Mouse (Mus musculus) midbrain, postnatal 0 days (tissue): ENCODE data around the gene Adk. TPM values are rescaled to one million over a fixed set of nuclear protein-coding genes. Genes with fewer than 3 reads are reported as not detected.
A peak's percentile ranks its signal among the peaks of the same experiment; 100 is the strongest.

ENCODE experiments used
- ATAC-seq: fragments of 200-750 bp; cut with Nextera tagmentation; 2 replicates; pipeline ENCODE4 v1.8.0; 2017; ENCODE audit warnings: moderate number of reproducible peaks, mild to moderate bottlenecking, moderate TSS enrichment, moderate library complexity; ENCODE audit not compliant: low FRiP score
- DNase-seq: peaks from one replicate; pipeline ENCODE4 v3.0.0-alpha.2; 2015; ENCODE audit warnings: low spot score
- H3K27ac ChIP-seq: fragments of 300-500 bp; sonication (generic); 2 replicates; pipeline ENCODE4 v1.5.1; 2014; ENCODE audit warnings: low read depth, mild to moderate bottlenecking, low read length, mixed read lengths
- H3K27me3 ChIP-seq: fragments of 300-500 bp; sonication (generic); 2 replicates; pipeline ENCODE4 v1.6.1; 2014; ENCODE audit warnings: low read length, control low read depth, mixed read lengths; ENCODE audit not compliant: insufficient read depth
- H3K36me3 ChIP-seq: fragments of 300-500 bp; sonication (generic); 2 replicates; pipeline ENCODE4 v1.6.1; 2014; ENCODE audit warnings: low read length, control low read depth, mixed read lengths; ENCODE audit not compliant: insufficient read depth
- H3K4me1 ChIP-seq: fragments of 300-500 bp; sonication (generic); 2 replicates; pipeline ENCODE4 v1.6.1; 2014; ENCODE audit warnings: mild to moderate bottlenecking, control low read depth, antibody characterized with exemption, low read length, mixed read lengths; ENCODE audit not compliant: insufficient read depth
- H3K4me2 ChIP-seq: fragments of 300-500 bp; sonication (generic); 2 replicates; pipeline ENCODE4 v1.6.1; 2014; ENCODE audit warnings: low read depth, mild to moderate bottlenecking, low read length, mixed read lengths; ENCODE audit not compliant: poor library complexity, severe bottlenecking
- H3K4me3 ChIP-seq: fragments of 300-500 bp; sonication (generic); 2 replicates; pipeline ENCODE4 v1.5.1; 2014; ENCODE audit warnings: low read depth, mild to moderate bottlenecking, low read length, moderate library complexity
- H3K9ac ChIP-seq: fragments of 300-500 bp; sonication (generic); replicated peaks from 2 replicates; pipeline ENCODE4 v1.6.1; 2014; ENCODE audit warnings: mild to moderate bottlenecking, low read length, moderate library complexity, mixed read lengths; ENCODE audit not compliant: poor library complexity, severe bottlenecking
- H3K9me3 ChIP-seq: fragments of 300-500 bp; sonication (generic); 2 replicates; pipeline ENCODE4 v1.6.1; 2016; ENCODE audit warnings: low read length, control low read depth
- CTCF ChIP-seq: IDR thresholded peaks from 2 replicates; pipeline ENCODE4 v1.5.1; 2016; ENCODE audit warnings: antibody characterized with exemption, mild to moderate bottlenecking
- WGBS: fragments of 180-500 bp; shearing (Covaris S2); extraction: QIAGEN DNeasy Blood & Tissue Kit; methylation state at CpG from one replicate; pipeline ENCODE4 v1.1.7; 2014; 5-methylcytosine and 5-hydroxymethylcytosine counted together
- polyA plus RNA-seq: library from polyadenylated mRNA; unstranded; fragments of >200 nt; fragmentation: Nextera tagmentation; extraction: Ambion mirVana; gene quantifications from 2 replicates; pipeline ENCODE4 v1.2.1, GENCODE M21; 2015
- total RNA-seq: library from RNA; depleted of rRNA; stranded (reverse); fragments of >200 nt; gene quantifications from 2 replicates; pipeline ENCODE4 v1.2.3, GENCODE M21; 2014; rRNA removed

Adk gene
- total RNA-seq = 25.3 and 27.3 TPM in 2 replicates
- 48.3 and 50.6 TPM in 2 replicates for polyA plus RNA-seq

DNA sequence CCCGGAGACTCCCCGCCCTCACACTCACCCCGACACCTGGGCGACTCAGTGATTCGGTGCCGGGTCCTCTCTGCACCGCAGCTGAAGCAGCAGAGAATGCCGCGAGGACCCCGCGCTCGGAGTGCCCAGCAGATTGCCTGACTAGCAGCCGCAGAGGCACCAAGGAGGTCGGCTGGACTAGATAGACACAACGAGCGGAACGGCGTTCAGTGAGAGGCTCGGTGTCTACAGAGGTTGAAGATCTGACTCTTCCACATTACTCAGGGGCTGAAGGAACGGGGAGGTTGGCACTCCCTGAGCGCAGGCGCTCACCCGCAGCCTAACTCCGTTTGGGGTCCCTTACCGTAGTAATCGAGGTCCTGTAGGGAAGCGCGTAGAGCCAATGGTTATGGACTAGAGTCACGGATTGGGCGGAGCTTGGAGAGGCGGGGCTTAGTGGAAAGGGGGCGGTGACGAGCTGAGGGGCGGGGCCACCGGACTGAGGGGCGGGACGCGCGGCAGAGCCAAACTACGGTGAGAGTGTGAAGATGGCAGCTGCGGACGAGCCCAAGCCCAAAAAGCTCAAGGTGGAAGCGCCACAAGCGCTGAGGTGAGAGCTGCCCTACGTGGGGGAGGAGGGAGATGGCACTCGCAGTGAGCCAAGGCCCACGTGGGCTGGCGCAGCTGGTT, at the start of gene Adk, which contains the start of gene Ap3m1:
TSS of gene Adk (plus strand) at position 463 of the 669 bp plus-strand sequence.
TSS of gene Ap3m1 (minus strand) at position 397 of the 669 bp plus-strand sequence.
- WGBS = under 1% methylated on average over 47 of the region's 48 CpGs
- H3K9ac ChIP-seq = peak within 1 kb of the TSS; percentile 90

GRCm38 (mm10) chr14:21013800-21014334, 38.5 kb upstream of the Adk start:
- H3K36me3 ChIP-seq = peaks cover 9% of the 10 kb centered on the region
- H3K9ac ChIP-seq = no peak overlapping the region
- no peak overlapping the region for H3K4me3 ChIP-seq
- DNase-seq (no peak), ATAC-seq (no peak)
- H3K27ac ChIP-seq = no peak overlapping the region
- 93% methylated on average over 5 of the region's 5 CpGs for WGBS
- H3K4me2 ChIP-seq = no peak overlapping the region
- H3K27me3 ChIP-seq = no peaks in the 10 kb centered on the region
- no peaks in the 10 kb centered on the region for H3K4me1 ChIP-seq
- H3K9me3 ChIP-seq = no peaks in the 10 kb centered on the region
- no peak for TF ChIP-seq CTCF

More for the DNA sequence above, at the start of gene Adk, which contains the start of gene Ap3m1:
- Histone ChIP-seq H3K4me1 (no peaks in the 10 kb centered on the region; the same call in 1 of the 2 replicates), H3K9me3 (no peaks in the 10 kb centered on the region), H3K27ac (peak within 1 kb of the TSS; percentile 88), H3K4me3 (peak within 1 kb of the TSS; percentile 94), H3K4me2 (peak within 1 kb of the TSS; percentile 91), H3K36me3 (no peaks in the 10 kb centered on the region), H3K27me3 (no peaks in the 10 kb centered on the region)
- no peak for TF ChIP-seq CTCF
- DNase-seq (peak; percentile 97), ATAC-seq (peak; percentile 97)

GRCm38 (mm10) chr14:21017871-21018270, 34.5 kb upstream of the Adk start:
- no peak overlapping the region for H3K9ac ChIP-seq
- H3K4me1 ChIP-seq = no peaks in the 10 kb centered on the region
- H3K36me3 ChIP-seq = peaks cover 14% of the 10 kb centered on the region
- no peak for ATAC-seq
- H3K27ac ChIP-seq = no peak overlapping the region
- H3K4me2 ChIP-seq = no peak overlapping the region
- DNase-seq = no peak
- no peaks in the 10 kb centered on the region for H3K27me3 ChIP-seq
- H3K9me3 ChIP-seq = no peaks in the 10 kb centered on the region
- H3K4me3 ChIP-seq = no peak overlapping the region
- TF ChIP-seq CTCF = no peak
- WGBS = 95% methylated on average over 5 of the region's 5 CpGs

GRCm38 (mm10) chr14:21018977-21019376, 33.4 kb upstream of the Adk start:
- peak; percentile 84 for TF ChIP-seq CTCF
- H3K4me3 ChIP-seq = no peak overlapping the region
- DNase-seq (peak; percentile 83), ATAC-seq (peak; percentile 87)
- H3K27me3 ChIP-seq = no peaks in the 10 kb centered on the region
- H3K9ac ChIP-seq = no peak overlapping the region
- no peaks in the 10 kb centered on the region for H3K9me3 ChIP-seq
- H3K36me3 ChIP-seq = peaks cover 14% of the 10 kb centered on the region
- WGBS = 25% methylated on average over 3 of the region's 3 CpGs
- H3K27ac ChIP-seq = no peak overlapping the region
- H3K4me1 ChIP-seq = no peaks in the 10 kb centered on the region
- no peak overlapping the region for H3K4me2 ChIP-seq

DNA sequence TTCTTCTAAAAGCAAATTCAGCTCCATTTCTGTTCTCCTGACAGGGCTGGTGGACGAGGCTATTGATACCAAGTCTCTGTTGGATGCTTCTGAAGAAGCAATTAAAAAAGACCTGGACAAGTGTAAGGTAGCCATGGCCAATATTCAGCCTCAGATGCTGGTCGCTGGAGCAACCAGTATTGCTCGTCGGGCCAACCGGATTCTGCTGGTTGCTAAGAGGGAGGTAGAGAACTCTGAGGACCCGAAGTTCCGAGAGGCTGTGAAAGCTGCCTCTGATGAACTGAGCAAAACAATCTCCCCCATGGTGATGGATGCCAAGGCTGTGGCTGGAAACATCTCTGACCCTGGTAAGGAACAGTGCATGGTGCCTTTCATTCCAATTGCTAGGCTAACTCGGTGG, 31.9 kb upstream of the Adk start:
- Histone ChIP-seq H3K4me3 (no peak overlapping the region), H3K9me3 (no peaks in the 10 kb centered on the region), H3K4me2 (no peak overlapping the region), H3K27me3 (no peaks in the 10 kb centered on the region), H3K27ac (no peak overlapping the region), H3K9ac (no peak overlapping the region), H3K4me1 (no peaks in the 10 kb centered on the region), H3K36me3 (peaks cover 10% of the 10 kb centered on the region)
- 79% methylated on average over 8 of the region's 8 CpGs for WGBS
- no peak for TF ChIP-seq CTCF
- no peak for ATAC-seq
- peak; percentile 9 for DNase-seq

- no peaks in the 10 kb centered on the region for H3K27me3 ChIP-seq
- H3K4me1 ChIP-seq = no peaks in the 10 kb centered on the region
- no peak overlapping the region for H3K9ac ChIP-seq
- ATAC-seq = no peak
- H3K4me2 ChIP-seq = no peak overlapping the region
- TF ChIP-seq CTCF = no peak
- H3K4me3 ChIP-seq = no peak overlapping the region
- no peak for DNase-seq
- H3K9me3 ChIP-seq = no peaks in the 10 kb centered on the region
- no peak overlapping the region for H3K27ac ChIP-seq
- H3K36me3 ChIP-seq = peaks cover 17% of the 10 kb centered on the region; the same call in 1 of the 2 replicates
These were observed 24.8 kb upstream of the Adk start for GRCm38 (mm10) chr14:21027542-21027941.
